Comparison of ENCODE assay signal across 12 mouse cellular contexts in the genomic region with DNA sequence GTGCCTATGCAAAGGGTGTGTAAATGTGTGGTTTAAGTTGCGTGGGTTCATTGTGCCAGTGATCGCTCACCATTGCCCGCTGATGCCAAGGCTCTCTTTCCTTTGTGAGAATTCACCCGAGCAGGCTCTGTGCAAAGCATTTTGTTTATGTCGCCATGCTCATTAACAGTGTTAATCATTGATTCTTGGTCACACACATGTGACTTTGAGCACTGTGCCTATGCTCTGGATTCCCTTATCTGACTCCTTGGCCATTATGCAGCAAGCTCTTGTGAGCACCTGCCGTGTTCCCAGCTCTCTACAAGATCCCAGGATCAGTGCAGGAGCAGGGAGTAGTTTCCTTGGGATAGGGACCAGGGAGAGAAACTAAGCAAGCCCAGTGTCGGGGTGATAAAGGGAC.
"Had no signal": no experiment of that assay in that cellular context is flagged by ENCODE, and none has a peak within 500 bp of the region (broad histone marks: within the 10 kb centered on the region; RNA-seq: fewer than 3 reads in every experiment).

No protein-coding gene starts in this region.

- H3K4me2 ChIP-seq: liver, embryonic 11.5 days; liver, embryonic 15.5 days; midbrain, embryonic 13.5 days had no signal

- H3K4me3 ChIP-seq: layer of hippocampus, adult 2 months; limb, embryonic 10.5 days; liver, embryonic 15.5 days; midbrain, embryonic 13.5 days had no signal

- H3K9ac ChIP-seq: liver, embryonic 15.5 days; midbrain, embryonic 13.5 days had no signal

- DNase-seq: lung, adult 2 months; lung, postnatal 36 days; right cerebral cortex, adult 18-20 months; thymus, postnatal 4 days had no signal

- ATAC-seq: hindbrain, embryonic 16.5 days; inflammation-experienced regulatory T-cells, adult 6 months; lung, postnatal 0 days; midbrain, embryonic 13.5 days had no signal

- H3K36me3 ChIP-seq: limb, embryonic 10.5 days; liver, embryonic 15.5 days; midbrain, embryonic 13.5 days had no signal

- H3K9me3 ChIP-seq: limb, embryonic 10.5 days; liver, embryonic 15.5 days; midbrain, embryonic 13.5 days had no signal

- H3K27ac ChIP-seq: layer of hippocampus, adult 2 months; limb, embryonic 10.5 days; liver, embryonic 15.5 days; midbrain, embryonic 13.5 days had no signal

- H3K27me3 ChIP-seq: liver, embryonic 15.5 days; midbrain, embryonic 13.5 days had no signal
